In the genomic region with DNA sequence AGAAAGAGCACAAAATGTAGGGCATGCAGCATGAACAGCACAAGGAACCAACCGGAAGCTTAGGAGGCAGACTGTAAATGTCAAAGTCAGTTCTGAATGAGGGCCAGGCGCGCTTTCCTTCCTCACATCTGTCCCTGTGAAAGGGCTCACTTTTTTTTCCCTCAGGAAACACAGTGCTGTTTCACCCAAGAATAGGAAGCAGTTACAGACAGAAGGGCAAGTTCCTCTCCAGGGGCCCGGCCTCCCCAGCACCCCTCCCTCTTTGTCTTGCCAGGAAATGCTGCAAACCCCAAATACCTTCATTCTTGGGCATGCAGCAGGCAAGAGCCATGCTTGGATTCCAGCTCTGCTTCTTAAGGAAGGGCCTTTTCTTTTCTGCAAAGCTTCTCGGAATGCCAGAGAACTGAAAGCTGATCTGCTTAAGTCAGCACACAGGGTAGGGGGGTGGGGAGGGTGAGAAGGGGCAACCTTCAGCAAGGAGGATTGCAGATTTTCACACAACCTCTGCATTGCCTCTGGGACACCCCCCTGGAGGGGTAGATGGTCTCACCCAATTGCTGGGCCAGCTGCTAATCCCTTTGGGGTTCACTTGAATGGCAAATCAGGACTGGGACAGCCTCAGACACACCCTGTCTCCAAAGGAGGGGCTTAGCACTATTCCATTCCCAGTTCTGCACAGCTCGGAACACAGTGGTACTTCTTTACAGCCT, we compare ENCODE assay signal across 8 mouse cellular contexts.
DNase-seq lines count a peak whose midpoint lies in the region; ATAC-seq lines count a peak whose summit lies in the region.

No protein-coding gene starts in this region.

- no peak for DNase-seq in heart, adult 18-20 months
- DNase-seq in midbrain, embryonic 14.5 days, result peak; percentile 56
- no peak for DNase-seq in right cerebral cortex, postnatal 36 days (ENCODE audit: low spot score in 2 of 2)
- DNase-seq in adrenal gland, adult (ENCODE audit: inconsistent age in 2 of 2, low spot score in 1 of 2), result no peak

- H3K36me3 ChIP-seq in heart, embryonic 14.5 days (ENCODE audit: control insufficient read depth, insufficient read depth, low read length), result no peaks in the 10 kb centered on the region
- H3K36me3 ChIP-seq in embryonic facial prominence, embryonic 12.5 days, result no peaks in the 10 kb centered on the region
- no peaks in the 10 kb centered on the region for H3K36me3 ChIP-seq in hindbrain, embryonic 16.5 days (ENCODE audit: control insufficient read depth, insufficient read depth, low read length)
- H3K36me3 ChIP-seq in midbrain, embryonic 14.5 days (ENCODE audit: control insufficient read depth, insufficient read depth, low read length), result no peaks in the 10 kb centered on the region

- peak; percentile 13; the same call in 1 of the 2 replicates for ATAC-seq in heart, embryonic 14.5 days (ENCODE audit: insufficient number of reproducible peaks, insufficient read depth, low FRiP score, low read depth)
- peak; percentile 96 for ATAC-seq in embryonic facial prominence, embryonic 12.5 days (ENCODE audit: insufficient number of reproducible peaks, insufficient read depth, low FRiP score, low TSS enrichment)
- peak; percentile 54; the same call in 1 of the 2 replicates for ATAC-seq in hindbrain, embryonic 16.5 days
- ATAC-seq in midbrain, embryonic 14.5 days (ENCODE audit: low FRiP score, low TSS enrichment), result peak; percentile 86; the same call in 1 of the 2 replicates
- no peak for ATAC-seq in megakaryocyte-erythroid progenitor cell, adult 5-6 weeks (replicated peaks; ENCODE audit: low FRiP score, low TSS enrichment, poor library complexity, severe bottlenecking)

- no peaks in the 10 kb centered on the region for H3K9me3 ChIP-seq in heart, embryonic 14.5 days (ENCODE audit: control insufficient read depth, low read length)
- no peaks in the 10 kb centered on the region for H3K9me3 ChIP-seq in embryonic facial prominence, embryonic 12.5 days
- H3K9me3 ChIP-seq in hindbrain, embryonic 16.5 days (ENCODE audit: control insufficient read depth, low read length), result no peaks in the 10 kb centered on the region
- H3K9me3 ChIP-seq in midbrain, embryonic 14.5 days (ENCODE audit: control insufficient read depth, low read length), result no peaks in the 10 kb centered on the region

- peak overlapping the region; percentile 39 to 41; a peak in 3 of 4 replicates for H3K27ac ChIP-seq in heart, embryonic 14.5 days (replicated peaks in 1 of 2; ENCODE audit: control insufficient read depth in 1 of 2, insufficient read depth in 1 of 2, low read depth in 2 of 2, low read length in 2 of 2)
- peak overlapping the region; percentile 84 for H3K27ac ChIP-seq in embryonic facial prominence, embryonic 12.5 days
- H3K27ac ChIP-seq in hindbrain, embryonic 16.5 days (ENCODE audit: low read depth, low read length), result no peak overlapping the region
- H3K27ac ChIP-seq in midbrain, embryonic 14.5 days (replicated peaks; ENCODE audit: low read depth, low read length), result peak overlapping the region; percentile 57

- no peak overlapping the region for H3K4me3 ChIP-seq in heart, embryonic 14.5 days (ENCODE audit: control insufficient read depth in 1 of 2, insufficient read depth in 1 of 2, low read depth in 1 of 2, low read length in 2 of 2)
- H3K4me3 ChIP-seq in embryonic facial prominence, embryonic 12.5 days, result peak overlapping the region; percentile 23
- H3K4me3 ChIP-seq in hindbrain, embryonic 16.5 days (ENCODE audit: low read length), result no peak overlapping the region
- H3K4me3 ChIP-seq in midbrain, embryonic 14.5 days (replicated peaks; ENCODE audit: low read depth, low read length), result peak overlapping the region; percentile 20; the same call in 1 of the 2 replicates

- H3K27me3 ChIP-seq in heart, embryonic 14.5 days (ENCODE audit: control insufficient read depth, insufficient read depth, low read length), result peaks cover 8% of the 10 kb centered on the region; the same call in 1 of the 2 replicates
- peaks cover 15% of the 10 kb centered on the region for H3K27me3 ChIP-seq in embryonic facial prominence, embryonic 12.5 days
- H3K27me3 ChIP-seq in hindbrain, embryonic 16.5 days (replicated peaks; ENCODE audit: control insufficient read depth, insufficient read depth, low read length), result no peaks in the 10 kb centered on the region; the same call in 1 of the 2 replicates
- H3K27me3 ChIP-seq in midbrain, embryonic 14.5 days (ENCODE audit: control insufficient read depth, insufficient read depth, low read length), result no peaks in the 10 kb centered on the region; the same call in 1 of the 2 replicates

- WGBS in heart, embryonic 14.5 days, result 35% methylated on average over 6 of the region's 6 CpGs
- 30% methylated on average over 6 of the region's 6 CpGs for WGBS in embryonic facial prominence, embryonic 12.5 days
- 25% methylated on average over 6 of the region's 6 CpGs for WGBS in hindbrain, embryonic 16.5 days
- 28% methylated on average over 6 of the region's 6 CpGs for WGBS in midbrain, embryonic 14.5 days

- H3K4me1 ChIP-seq in heart, embryonic 14.5 days (ENCODE audit: control insufficient read depth in 2 of 2, insufficient read depth in 2 of 2, low read length in 2 of 2), result peaks cover 0 to 7% of the 10 kb centered on the region in 2 experiments; a peak in 2 of 4 replicates
- H3K4me1 ChIP-seq in embryonic facial prominence, embryonic 12.5 days, result no peaks in the 10 kb centered on the region
- H3K4me1 ChIP-seq in hindbrain, embryonic 16.5 days (ENCODE audit: control insufficient read depth, insufficient read depth, low read depth, low read length), result no peaks in the 10 kb centered on the region
- 0 out of 2 replicates have a peak, but pooled peaks cover 4% of the 10 kb centered on the region for H3K4me1 ChIP-seq in midbrain, embryonic 14.5 days (ENCODE audit: control insufficient read depth, insufficient read depth, low read length)

- no peak overlapping the region for H3K4me2 ChIP-seq in heart, embryonic 14.5 days (ENCODE audit: low read length)
- peak overlapping the region; percentile 37 for H3K4me2 ChIP-seq in embryonic facial prominence, embryonic 12.5 days (replicated peaks)
- H3K4me2 ChIP-seq in hindbrain, embryonic 16.5 days (ENCODE audit: low read length), result no peak overlapping the region
- peak overlapping the region; percentile 43 for H3K4me2 ChIP-seq in midbrain, embryonic 14.5 days (ENCODE audit: low read length)

- H3K9ac ChIP-seq in heart, embryonic 14.5 days (ENCODE audit: low read length), result no peak overlapping the region
- H3K9ac ChIP-seq in embryonic facial prominence, embryonic 12.5 days, result no peak overlapping the region
- H3K9ac ChIP-seq in hindbrain, embryonic 16.5 days (ENCODE audit: low read depth, low read length), result no peak overlapping the region
- no peak overlapping the region for H3K9ac ChIP-seq in midbrain, embryonic 14.5 days (replicated peaks; ENCODE audit: low read length)

Comparison
In these comparisons a context has a peak if more than half of its experiments do, and no peak if none do; other contexts are left out.
1. H3K4me2 ChIP-seq: peak in embryonic facial prominence, embryonic 12.5 days (single experiment) and midbrain, embryonic 14.5 days (single experiment); none in heart, embryonic 14.5 days (single experiment) and hindbrain, embryonic 16.5 days (single experiment).
2. H3K4me3 ChIP-seq: peak in embryonic facial prominence, embryonic 12.5 days (single experiment) and midbrain, embryonic 14.5 days (single experiment); none in heart, embryonic 14.5 days (0 of 2) and hindbrain, embryonic 16.5 days (single experiment).